Mouse (Mus musculus) cerebellum, adult 2 months (tissue): Measurements from ENCODE around the gene Plcb1. TPM values are rescaled to one million over a fixed set of nuclear protein-coding genes. Genes with fewer than 3 reads are reported as not detected.

Source experiments
- DNase-seq, 2 experiments: peaks; one replicate each; pipeline ENCODE4 v3.0.0; 2021
- H3K27ac ChIP-seq: fragments of 200-500 bp; 2 replicates; pipeline ENCODE4 v1.5.1; 2012; ENCODE audit warnings: low read length, control low read depth, inconsistent platforms; ENCODE audit not compliant: insufficient read depth
- H3K27me3 ChIP-seq: fragments of 200-500 bp; 2 replicates; pipeline ENCODE4 v1.6.1; 2012; ENCODE audit warnings: inconsistent platforms, mild to moderate bottlenecking, low read length, moderate library complexity; ENCODE audit not compliant: control insufficient read depth, insufficient read depth
- H3K4me1 ChIP-seq: fragments of 200-500 bp; 2 replicates; pipeline ENCODE4 v1.6.1; 2011; ENCODE audit warnings: low read length; ENCODE audit not compliant: control insufficient read depth, insufficient read depth
- H3K4me3 ChIP-seq: fragments of 200-500 bp; replicated peaks from 2 replicates; pipeline ENCODE3; 2011; ENCODE audit warnings: mild to moderate bottlenecking, low read depth, low read length, control low read depth; ENCODE audit not compliant: insufficient read depth
- CTCF ChIP-seq: fragments of 200-500 bp; IDR thresholded peaks from 2 replicates; pipeline ENCODE4 v1.5.1; 2011; ENCODE audit warnings: low read depth, mild to moderate bottlenecking, control low read depth, low read length, moderate library complexity, borderline replicate concordance; ENCODE audit not compliant: insufficient read depth
- POLR2A ChIP-seq: fragments of 200-500 bp; IDR thresholded peaks from 2 replicates; pipeline ENCODE4 v1.6.1; 2011; ENCODE audit warnings: low read length, control low read depth, borderline replicate concordance; ENCODE audit not compliant: insufficient read depth
- WGBS: fragments of 180-500 bp; shearing (Covaris S2); methylation state at CpG from one replicate; pipeline ENCODE4 v1.1.7; 2018; 5-methylcytosine and 5-hydroxymethylcytosine counted together
- polyA plus RNA-seq: library from polyadenylated mRNA; depleted of rRNA; stranded (reverse); fragments of >200 nt; gene quantifications from 2 replicates; pipeline ENCODE4 v1.2.3, GENCODE M21; 2012

Plcb1 gene
- polyA plus RNA-seq, 1 experiment, result 18.5 TPM

- no peak overlapping the region for H3K4me3 ChIP-seq
- DNase-seq, result no peak
- WGBS, result 66% methylated on average over 6 of the region's 6 CpGs
- no peak overlapping the region for H3K27ac ChIP-seq
- H3K4me1 ChIP-seq, result peaks cover 3% of the 10 kb centered on the region; the same call in 1 of the 2 replicates
- H3K27me3 ChIP-seq, result no peaks in the 10 kb centered on the region
- TF ChIP-seq POLR2A, result no peak
- TF ChIP-seq CTCF, result no peak
These were observed 150.2 kb downstream of the Plcb1 start for GRCm38 (mm10) chr2:134935970-134936649.

- Histone ChIP-seq H3K27ac (no peak overlapping the region), H3K4me3 (no peak overlapping the region), H3K27me3 (no peaks in the 10 kb centered on the region), H3K4me1 (peaks cover 3% of the 10 kb centered on the region; the same call in 1 of the 2 replicates)
- WGBS, result 77% methylated on average over 1 of the region's 1 CpGs
- TF ChIP-seq CTCF, result no peak
- TF ChIP-seq POLR2A, result no peak
- no peak for DNase-seq
These were observed 151.8 kb downstream of the Plcb1 start for GRCm38 (mm10) chr2:134937666-134938065.

DNA sequence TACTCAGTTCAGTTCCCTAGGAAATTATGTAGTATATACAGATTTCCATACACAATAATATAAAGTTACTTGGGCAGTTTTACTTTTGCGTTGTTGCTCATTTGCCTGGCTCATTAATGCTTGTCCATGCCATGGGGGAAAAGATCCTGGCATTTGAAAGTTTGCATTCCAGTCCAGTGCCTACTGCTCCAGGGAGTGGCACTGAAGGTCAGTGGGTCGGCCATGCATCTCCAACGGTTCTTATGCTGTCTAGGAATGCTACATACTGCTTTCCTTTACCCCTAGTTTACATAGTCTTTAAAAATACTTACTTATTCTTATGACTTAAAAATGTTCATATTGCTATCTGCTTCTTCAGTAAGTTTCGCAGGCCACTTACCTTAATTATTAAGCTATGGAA, 156.2 kb downstream of the Plcb1 start:
- no peak for DNase-seq
- Histone ChIP-seq H3K4me3 (no peak overlapping the region), H3K4me1 (no peaks in the 10 kb centered on the region; the same call in 1 of the 2 replicates), H3K27ac (no peak overlapping the region), H3K27me3 (no peaks in the 10 kb centered on the region; the same call in 1 of the 2 replicates)
- no peak for TF ChIP-seq CTCF
- no peak for TF ChIP-seq POLR2A
- WGBS, result 90% methylated on average over 4 of the region's 4 CpGs

GRCm38 (mm10) chr2:134942919-134943318, 157.1 kb downstream of the Plcb1 start:
- H3K4me1 ChIP-seq, result no peaks in the 10 kb centered on the region; the same call in 1 of the 2 replicates
- WGBS, result 5% methylated on average over 2 of the region's 2 CpGs
- no peak overlapping the region for H3K27ac ChIP-seq
- DNase-seq, result peak in 1 of 2 experiments; percentile 37
- no peaks in the 10 kb centered on the region; the same call in 1 of the 2 replicates for H3K27me3 ChIP-seq
- TF ChIP-seq POLR2A, result no peak
- no peak overlapping the region for H3K4me3 ChIP-seq

GRCm38 (mm10) chr2:134946331-134946730, 160.5 kb downstream of the Plcb1 start:
- no peak for TF ChIP-seq CTCF
- Histone ChIP-seq H3K4me3 (no peak overlapping the region), H3K4me1 (no peaks in the 10 kb centered on the region; the same call in 1 of the 2 replicates), H3K27ac (no peak overlapping the region), H3K27me3 (no peaks in the 10 kb centered on the region; the same call in 1 of the 2 replicates)
- no peak for DNase-seq
- WGBS, result 90% methylated on average over 8 of the region's 8 CpGs

DNA sequence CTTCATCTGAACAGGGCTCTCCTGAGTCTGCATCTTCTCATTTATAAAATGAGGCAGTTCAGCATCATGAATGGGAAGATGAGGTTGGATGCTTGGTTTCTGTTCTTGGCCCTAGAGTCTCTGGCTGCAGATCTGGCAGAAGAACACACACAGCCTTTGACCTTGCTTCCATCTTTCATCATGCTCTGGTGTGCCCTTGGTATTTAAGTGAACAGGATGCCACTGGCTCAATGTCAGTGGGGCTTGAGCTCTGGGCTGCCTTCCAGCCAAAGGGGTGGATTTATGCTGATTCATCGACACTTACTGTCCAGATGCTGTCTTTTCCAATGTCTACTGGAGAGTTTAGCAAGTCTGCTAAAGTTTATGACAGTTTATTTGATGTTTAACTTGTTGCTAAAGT, 161.0 kb downstream of the Plcb1 start:
- DNase-seq, result no peak
- TF ChIP-seq POLR2A, result no peak
- TF ChIP-seq CTCF, result no peak
- no peaks in the 10 kb centered on the region; the same call in 1 of the 2 replicates for H3K27me3 ChIP-seq
- H3K4me1 ChIP-seq, result peaks cover under 1% of the 10 kb centered on the region
- H3K4me3 ChIP-seq, result no peak overlapping the region
- WGBS, result 18% methylated on average over 1 of the region's 1 CpGs
- H3K27ac ChIP-seq, result no peak overlapping the region

DNA sequence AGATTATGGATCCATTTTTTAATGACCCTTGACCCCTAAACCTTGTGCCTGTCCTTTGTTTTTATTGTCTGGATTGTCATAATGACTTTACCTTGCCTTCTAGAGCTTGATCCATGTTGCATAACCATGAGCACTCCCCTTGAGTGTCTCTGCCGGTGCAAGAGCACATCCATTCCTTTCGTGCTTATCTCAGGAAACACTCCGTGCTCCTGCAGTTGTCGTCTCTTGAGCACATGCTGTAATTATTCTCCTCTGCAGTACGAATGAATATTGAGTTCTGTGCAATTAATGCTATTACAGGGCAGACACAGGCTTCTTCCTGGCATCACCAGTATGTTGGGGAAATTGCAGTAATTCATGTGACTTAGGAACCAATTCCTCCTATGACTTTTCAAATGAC, 166.2 kb downstream of the Plcb1 start:
- Histone ChIP-seq H3K27me3 (no peaks in the 10 kb centered on the region), H3K4me3 (no peak overlapping the region), H3K4me1 (peaks cover 7% of the 10 kb centered on the region), H3K27ac (no peak overlapping the region)
- TF ChIP-seq CTCF (no peak), POLR2A (no peak)
- 70% methylated on average over 5 of the region's 5 CpGs for WGBS
- DNase-seq, result no peak

GRCm38 (mm10) chr2:134956436-134956835, 170.6 kb downstream of the Plcb1 start:
- H3K4me1 ChIP-seq, result peaks cover 7% of the 10 kb centered on the region
- no peaks in the 10 kb centered on the region for H3K27me3 ChIP-seq
- WGBS, result 95% methylated on average over 4 of the region's 4 CpGs
- TF ChIP-seq POLR2A (no peak), CTCF (no peak)
- H3K27ac ChIP-seq, result no peak overlapping the region
- no peak overlapping the region for H3K4me3 ChIP-seq
- DNase-seq, result no peak
